ENCODE assay signal across 9 mouse cellular contexts in genomic region chr9:123716301-123716700, GRCm38 (mm10). TPM values are rescaled to one million over a fixed set of nuclear protein-coding genes. Genes with fewer than 3 reads are reported as not detected.
A peak's percentile ranks its signal among the peaks of the same experiment; 100 is the strongest.
DNase-seq lines count a peak whose midpoint lies in the region; ATAC-seq and TF ChIP-seq lines count a peak whose summit lies in the region.
"Had no signal": no experiment of that assay in that cellular context is flagged by ENCODE, and none has a peak within 500 bp of the region (broad histone marks: within the 10 kb centered on the region; RNA-seq: fewer than 3 reads in every experiment).

No protein-coding gene starts in this region.

- H3K4me3 ChIP-seq in cortical plate, adult 2 months (ENCODE audit: insufficient read depth, low read length) = peak overlapping the region; percentile 54; the same call in 1 of the 2 replicates
- H3K4me3 ChIP-seq in forebrain, postnatal 0 days (ENCODE audit: low read depth, low read length) = no peak overlapping the region
- H3K4me3 ChIP-seq in liver, postnatal 0 days (ENCODE audit: low read depth, low read length) = peak overlapping the region; percentile 63

- no peak for ATAC-seq in forebrain, postnatal 0 days
- no peak for ATAC-seq in liver, postnatal 0 days

- no peak overlapping the region for H3K9ac ChIP-seq in forebrain, postnatal 0 days
- no peak overlapping the region for H3K9ac ChIP-seq in liver, postnatal 0 days (replicated peaks)

- TF ChIP-seq POLR2A in cortical plate, adult 2 months (IDR thresholded peaks at IDR 0.05; ENCODE audit: extremely low read depth, insufficient read depth, low read length) = no peak

- no peak for TF ChIP-seq CTCF in cortical plate, adult 2 months (IDR thresholded peaks at IDR 0.05; ENCODE audit: extremely low read depth, insufficient read depth, low read length)
- no peak for TF ChIP-seq CTCF in forebrain, postnatal 0 days (IDR thresholded peaks at IDR 0.05; ENCODE audit: low read depth)
- no peak for TF ChIP-seq CTCF in liver, postnatal 0 days (IDR thresholded peaks at IDR 0.05; ENCODE audit: low read depth)

- no peaks in the 10 kb centered on the region for H3K27me3 ChIP-seq in forebrain, postnatal 0 days (ENCODE audit: insufficient read depth, low read length)
- H3K27me3 ChIP-seq in liver, postnatal 0 days (ENCODE audit: insufficient read depth, low read length) = no peaks in the 10 kb centered on the region

- DNase-seq in kidney, adult 9 months = peak; percentile 34
- DNase-seq in kidney, adult 8-10 months = no peak
- DNase-seq in forebrain, postnatal 0 days = no peak
- no peak for DNase-seq in liver, postnatal 0 days
- no peak for DNase-seq in spleen, postnatal 14 days (ENCODE audit: low spot score in 2 of 2)
- no peak for DNase-seq in urinary bladder, adult 2 months (ENCODE audit: low spot score)
- no peak for DNase-seq in frontal cortex, postnatal 14 days (ENCODE audit: low spot score in 2 of 2)
- DNase-seq: lung, postnatal 4 days had no signal

- TF ChIP-seq EP300 in liver, postnatal 0 days (IDR thresholded peaks at IDR 0.05; ENCODE audit: low read depth) = no peak

- H3K27ac ChIP-seq in cortical plate, adult 2 months (ENCODE audit: insufficient read depth, low read length) = no peak overlapping the region
- no peak overlapping the region for H3K27ac ChIP-seq in forebrain, postnatal 0 days (ENCODE audit: low read depth, low read length)
- no peak overlapping the region for H3K27ac ChIP-seq in liver, postnatal 0 days (ENCODE audit: low read depth)

- H3K36me3 ChIP-seq in forebrain, postnatal 0 days (ENCODE audit: insufficient read depth) = no peaks in the 10 kb centered on the region; the same call in 1 of the 2 replicates
- peaks cover 2% of the 10 kb centered on the region; the same call in 1 of the 2 replicates for H3K36me3 ChIP-seq in liver, postnatal 0 days (replicated peaks; ENCODE audit: insufficient read depth, low read length)

- no peaks in the 10 kb centered on the region for H3K9me3 ChIP-seq in forebrain, postnatal 0 days (ENCODE audit: low read length)
- no peaks in the 10 kb centered on the region for H3K9me3 ChIP-seq in liver, postnatal 0 days (ENCODE audit: low read length)

- 81% methylated on average over 3 of the region's 3 CpGs for WGBS in forebrain, postnatal 0 days
- WGBS in liver, postnatal 0 days (ENCODE audit: insufficient replicate concordance) = 51% methylated on average over 3 of the region's 3 CpGs

- H3K4me2 ChIP-seq in forebrain, postnatal 0 days (ENCODE audit: low read depth) = peak overlapping the region; percentile 49; the same call in 1 of the 2 replicates
- 0 out of 2 replicates have a peak overlapping the region, but pooled peaks have one; percentile 80 for H3K4me2 ChIP-seq in liver, postnatal 0 days (ENCODE audit: low read depth, low read length)

- H3K4me1 ChIP-seq in cortical plate, adult 2 months (ENCODE audit: control insufficient read depth, insufficient read depth, low read length) = peaks cover 4% of the 10 kb centered on the region
- H3K4me1 ChIP-seq in forebrain, postnatal 0 days (ENCODE audit: insufficient read depth) = 0 out of 2 replicates have a peak, but pooled peaks cover 5% of the 10 kb centered on the region
- H3K4me1 ChIP-seq in liver, postnatal 0 days (ENCODE audit: insufficient read depth) = 0 out of 2 replicates have a peak, but pooled peaks cover 4% of the 10 kb centered on the region

RNA-seq across cellular contexts. Expression of gene Lztfl1, which starts 1.2 kb away (rescaled TPM):
- 29.0 and 29.9 TPM in 2 replicates for polyA plus RNA-seq in cortical plate, adult 2 months (2012; rRNA removed)
- 36.5 and 37.9 TPM in 2 replicates for total RNA-seq in forebrain, postnatal 0 days (2014; rRNA removed)
- polyA plus RNA-seq in forebrain, postnatal 0 days (2015; fragmentation: Nextera tagmentation; extraction: Ambion mirVana) = 37.5 and 42.3 TPM in 2 replicates
- 16.6 and 16.8 TPM in 2 replicates for polyA plus RNA-seq in liver, postnatal 0 days (2015; fragmentation: Nextera tagmentation; extraction: Ambion mirVana)
- 19.8 and 23.1 TPM in 2 replicates for polyA plus RNA-seq in urinary bladder, adult 2 months (2012; rRNA removed)

RNA-seq across cellular contexts. Expression of gene Slc6a20a, which starts 37.6 kb away (rescaled TPM):
- 19.0 and 23.0 TPM in 2 replicates for polyA plus RNA-seq in cortical plate, adult 2 months (2012; rRNA removed)
- total RNA-seq in forebrain, postnatal 0 days (2014; rRNA removed) = 17.2 and 33.0 TPM in 2 replicates
- polyA plus RNA-seq in forebrain, postnatal 0 days (2015; fragmentation: Nextera tagmentation; extraction: Ambion mirVana) = 23.5 and 25.7 TPM in 2 replicates
- 2.3 and 2.4 TPM in 2 replicates for polyA plus RNA-seq in liver, postnatal 0 days (2015; fragmentation: Nextera tagmentation; extraction: Ambion mirVana)
- polyA plus RNA-seq in urinary bladder, adult 2 months (2012; rRNA removed) = 0.13 and 0.15 TPM in 2 replicates

RNA-seq across cellular contexts. Expression of gene Ccr9, which starts 38.1 kb away (rescaled TPM):
- 0.17 and 0.23 TPM in 2 replicates for polyA plus RNA-seq in cortical plate, adult 2 months (2012; rRNA removed)
- total RNA-seq in forebrain, postnatal 0 days (2014; rRNA removed) = 0.52 TPM in 1 of 2 replicates, not detected in the other
- polyA plus RNA-seq in forebrain, postnatal 0 days (2015; fragmentation: Nextera tagmentation; extraction: Ambion mirVana) = 0.30 and 0.34 TPM in 2 replicates
- polyA plus RNA-seq in liver, postnatal 0 days (2015; fragmentation: Nextera tagmentation; extraction: Ambion mirVana) = 0.19 and 0.23 TPM in 2 replicates
- 0.12 and 0.14 TPM in 2 replicates for polyA plus RNA-seq in urinary bladder, adult 2 months (2012; rRNA removed)
